Mouse (Mus musculus) lung, postnatal 0 days (tissue): ENCODE results near the gene Sept5.
A peak's percentile ranks its signal among the peaks of the same experiment; 100 is the strongest.

Source experiments
- CTCF ChIP-seq: IDR thresholded peaks from 2 replicates; pipeline ENCODE4 v1.5.1; 2016; ENCODE audit warnings: antibody characterized with exemption, mild to moderate bottlenecking
- EP300 ChIP-seq: IDR thresholded peaks from 2 replicates; pipeline ENCODE4 v1.6.1; 2016; ENCODE audit warnings: antibody characterized with exemption, mild to moderate bottlenecking, control low read depth

DNA sequence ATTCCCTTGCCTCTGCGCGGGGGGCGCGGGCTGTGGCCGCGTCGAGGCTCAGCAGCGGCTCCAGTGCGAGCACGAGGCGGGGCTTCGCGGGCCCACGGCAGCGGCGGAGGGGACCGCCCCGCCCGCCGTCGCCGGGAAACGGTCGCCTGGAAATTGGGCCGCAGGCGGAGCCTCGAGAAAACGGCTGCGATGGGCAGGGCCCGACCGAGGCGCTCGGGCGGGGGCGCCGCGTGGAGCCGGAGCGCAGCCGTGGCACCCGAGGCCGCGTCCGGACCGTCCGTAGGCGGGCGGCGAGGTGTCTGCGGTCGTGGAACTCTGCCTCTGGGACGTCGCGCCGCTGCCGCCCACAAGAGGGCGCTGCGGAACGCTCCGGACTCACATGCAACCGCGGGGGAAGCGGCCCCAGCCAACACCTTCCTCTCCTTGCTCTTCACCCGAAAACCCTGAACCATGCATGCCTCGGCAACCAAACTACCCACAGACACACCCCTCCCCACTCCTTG, 3.3 kb downstream of the Sept5 start, which contains the start of gene Gm49601:
- TF ChIP-seq CTCF: peak; percentile 90
- no peak for TF ChIP-seq EP300
